Mouse (Mus musculus): ENCODE measurements around the gene Creld2.

DNA sequence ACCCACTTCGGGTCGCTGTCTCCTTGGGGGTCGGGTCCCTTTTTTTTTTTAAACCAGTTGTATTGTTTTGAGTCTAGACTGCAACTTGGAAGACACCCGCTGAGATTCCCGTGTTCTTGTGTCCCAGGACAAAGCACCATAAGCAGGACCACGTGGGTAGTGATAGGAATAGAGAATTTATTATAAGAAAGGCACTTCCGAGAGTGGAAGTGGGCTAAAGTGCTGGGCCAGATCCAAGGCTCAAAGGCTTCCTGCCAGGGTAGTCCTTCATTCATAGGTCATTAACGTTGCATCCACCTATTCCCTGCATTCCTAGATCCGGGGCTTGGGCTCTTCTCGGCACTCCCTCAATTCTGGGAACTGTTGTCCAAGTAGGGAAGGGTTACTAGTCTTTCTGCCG, 18.5 kb downstream of the Creld2 start:
- TF ChIP-seq CTCF (IDR thresholded peaks at IDR 0.05; ENCODE audit: low read depth), result no peak
- TF ChIP-seq EP300 (IDR thresholded peaks at IDR 0.05; ENCODE audit: low read depth), result no peak
